Mouse (Mus musculus) cerebellum, postnatal 4 days (tissue): Measurements from ENCODE around the gene Fkbp5.

Experiments
- DNase-seq, 2 experiments: peaks; one replicate each; pipeline ENCODE4 v3.0.0; 2022; ENCODE audit warnings: low spot score in 2 of 2, mixed read lengths in 1 of 2

Fkbp5 gene

GRCm38 (mm10) chr17:28504182-28504581, 13.1 kb downstream of the Fkbp5 start:
- DNase-seq, result no peak

- no peak for DNase-seq
These were observed 15.0 kb downstream of the Fkbp5 start for GRCm38 (mm10) chr17:28502196-28502821.

GRCm38 (mm10) chr17:28500465-28500864, 16.9 kb downstream of the Fkbp5 start:
- no peak for DNase-seq

- DNase-seq, result no peak
These were observed 18.1 kb downstream of the Fkbp5 start for GRCm38 (mm10) chr17:28499190-28499589.

GRCm38 (mm10) chr17:28495832-28496231, 21.5 kb downstream of the Fkbp5 start:
- no peak for DNase-seq

- no peak for DNase-seq
These were observed 26.1 kb downstream of the Fkbp5 start for GRCm38 (mm10) chr17:28491035-28491770.

- DNase-seq, result no peak
These were observed 28.9 kb downstream of the Fkbp5 start for GRCm38 (mm10) chr17:28488258-28489013.

GRCm38 (mm10) chr17:28487584-28488257, 29.6 kb downstream of the Fkbp5 start:
- no peak for DNase-seq

- no peak for DNase-seq
These were observed 30.6 kb downstream of the Fkbp5 start for GRCm38 (mm10) chr17:28486720-28487119.

- DNase-seq, result peak; percentile 99
These were observed 31.3 kb downstream of the Fkbp5 start for GRCm38 (mm10) chr17:28485977-28486400.

- peak in 1 of 2 experiments; percentile 58 for DNase-seq
These were observed 31.8 kb downstream of the Fkbp5 start for GRCm38 (mm10) chr17:28485446-28485948.

GRCm38 (mm10) chr17:28484704-28485445, 32.5 kb downstream of the Fkbp5 start:
- DNase-seq, result peak in 1 of 2 experiments; percentile 52

- no peak for DNase-seq
These were observed 39.9 kb downstream of the Fkbp5 start for GRCm38 (mm10) chr17:28477421-28477820.

GRCm38 (mm10) chr17:28476441-28476840, 40.9 kb downstream of the Fkbp5 start:
- no peak for DNase-seq

GRCm38 (mm10) chr17:28475593-28476325, 41.6 kb downstream of the Fkbp5 start:
- DNase-seq, result no peak

GRCm38 (mm10) chr17:28472696-28473095, 44.6 kb downstream of the Fkbp5 start:
- DNase-seq, result no peak

GRCm38 (mm10) chr17:28470876-28471275, 46.5 kb downstream of the Fkbp5 start:
- DNase-seq, result no peak

GRCm38 (mm10) chr17:28467749-28468148, 49.6 kb downstream of the Fkbp5 start:
- no peak for DNase-seq

GRCm38 (mm10) chr17:28465968-28466367, 51.4 kb downstream of the Fkbp5 start:
- DNase-seq, result no peak

GRCm38 (mm10) chr17:28463701-28464443, 53.5 kb downstream of the Fkbp5 start:
- no peak for DNase-seq
